Mouse (Mus musculus) G1E (cell line): ENCODE data around the gene Spi1.

ENCODE experiments used
- CTCF ChIP-seq: IDR thresholded peaks from 2 replicates; pipeline ENCODE4 v1.5.1; 2012; ENCODE audit warnings: low read depth, low read length, inconsistent platforms, mixed read lengths
- GATA1 ChIP-seq: IDR thresholded peaks from 2 replicates; pipeline ENCODE4 v1.6.1; 2012; ENCODE audit warnings: borderline replicate concordance, low read length, inconsistent platforms, mixed read lengths
- TAL1 ChIP-seq: conservative IDR thresholded peaks from 2 replicates; pipeline ENCODE4 v1.6.1; 2012; ENCODE audit warnings: low read depth, low read length, inconsistent platforms, mixed read lengths

GRCm38 (mm10) chr2:91035385-91035784 lies 46.8 kb upstream of the Spi1 start, which contains the start of gene Rapsn:
- TF ChIP-seq CTCF (no peak), GATA1 (no peak), TAL1 (no peak)
